Mouse (Mus musculus) common myeloid progenitor, adult 5-6 weeks (primary cell): ENCODE results near the gene Bfsp2. TPM values are rescaled to one million over a fixed set of nuclear protein-coding genes. Genes with fewer than 3 reads are reported as not detected.

Experiments
- ATAC-seq: replicated peaks from 2 replicates; pipeline ENCODE4 v1.8.0; 2016; ENCODE audit warnings: low read depth, mild to moderate bottlenecking, moderate TSS enrichment, inconsistent platforms; ENCODE audit not compliant: poor library complexity, severe bottlenecking
- total RNA-seq: library from RNA; stranded (forward); fragments of 200-1000, 187-1606 nt; gene quantifications from 2 replicates; pipeline ENCODE4 v1.2.3, GENCODE M21; 2017

Bfsp2 gene
- total RNA-seq, result 2.4 and 3.8 TPM in 2 replicates

GRCm38 (mm10) chr9:103480044-103480576, at the start of gene Bfsp2:
Gene Bfsp2 (minus strand): TSS chr9:103480420.
- no peak for ATAC-seq

- no peak for ATAC-seq
These were observed 44.9 kb upstream of the Bfsp2 start for GRCm38 (mm10) chr9:103525041-103525537.

DNA sequence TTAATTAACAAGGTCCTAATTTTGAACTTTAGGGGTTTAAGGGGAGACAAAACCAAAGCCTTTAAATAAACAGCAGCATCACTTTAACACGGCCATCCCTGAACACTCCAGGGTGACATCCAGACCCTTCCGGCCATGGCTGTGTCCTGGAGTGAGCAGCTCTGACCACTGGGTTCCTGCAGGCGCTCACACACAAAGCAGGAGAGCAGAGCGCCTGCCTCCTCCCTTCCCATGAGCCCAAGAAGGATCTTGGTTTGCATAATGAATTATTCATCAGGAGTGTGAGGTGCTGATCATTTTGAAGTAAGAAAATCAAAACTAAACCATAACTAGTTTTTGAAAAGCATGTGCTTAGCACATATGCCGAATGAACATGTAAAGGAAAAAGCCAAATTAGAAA, 44.4 kb upstream of the Bfsp2 start:
- no peak for ATAC-seq

DNA sequence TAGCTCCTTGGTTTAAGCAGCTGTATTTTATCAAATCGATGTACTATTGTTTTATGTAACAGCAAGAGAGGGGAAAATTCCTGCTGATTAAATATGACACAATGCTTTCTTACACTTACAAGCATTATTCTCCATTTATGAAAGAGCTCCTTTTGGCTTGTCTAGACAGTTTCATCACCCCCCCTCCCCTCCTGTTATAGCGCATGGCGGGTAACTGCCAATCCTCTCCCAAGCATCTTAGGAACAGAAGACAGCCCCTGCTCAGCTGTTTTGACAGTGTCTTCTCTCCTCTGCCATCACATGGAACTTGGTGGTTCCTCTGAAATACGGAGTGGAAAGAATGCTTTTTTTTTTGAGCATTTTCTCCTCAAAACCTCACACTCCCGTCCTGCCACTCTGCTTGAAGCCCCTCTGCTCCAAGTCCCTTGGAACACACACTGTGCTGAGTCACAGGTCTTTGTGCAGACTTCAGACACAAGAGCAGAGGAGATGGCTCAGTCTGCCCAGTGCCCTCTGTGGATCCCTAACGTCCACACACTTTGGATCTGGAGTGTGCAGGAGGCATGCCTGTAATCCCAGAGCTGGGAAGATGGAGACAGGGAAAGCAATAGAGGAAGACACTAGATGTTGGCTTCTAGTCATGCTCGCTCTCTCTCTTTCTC, 43.7 kb upstream of the Bfsp2 start:
- ATAC-seq, result no peak

DNA sequence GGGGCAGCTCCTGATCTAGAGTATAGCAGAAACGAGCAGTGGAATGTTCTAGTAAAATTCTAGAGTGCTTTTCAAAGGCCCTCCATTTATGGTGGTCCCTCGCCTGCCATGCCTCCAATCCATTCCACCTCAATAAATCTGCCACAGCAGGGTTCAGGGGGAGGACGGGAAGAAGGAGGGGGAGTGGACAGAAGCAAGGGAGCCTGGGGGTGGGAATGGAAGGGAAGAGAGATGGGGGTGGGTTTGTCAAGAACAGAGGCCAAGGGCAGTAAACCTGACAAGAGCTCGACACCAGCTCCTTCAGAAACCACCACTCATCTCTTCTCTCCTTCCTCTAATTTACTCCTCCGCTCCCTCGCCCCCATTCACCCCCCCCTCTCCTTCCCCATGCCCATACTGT, 42.8 kb upstream of the Bfsp2 start:
- no peak for ATAC-seq

- no peak for ATAC-seq
These were observed 33.7 kb upstream of the Bfsp2 start for GRCm38 (mm10) chr9:103513884-103514283.

GRCm38 (mm10) chr9:103512257-103512656, 32.0 kb upstream of the Bfsp2 start:
- no peak for ATAC-seq

DNA sequence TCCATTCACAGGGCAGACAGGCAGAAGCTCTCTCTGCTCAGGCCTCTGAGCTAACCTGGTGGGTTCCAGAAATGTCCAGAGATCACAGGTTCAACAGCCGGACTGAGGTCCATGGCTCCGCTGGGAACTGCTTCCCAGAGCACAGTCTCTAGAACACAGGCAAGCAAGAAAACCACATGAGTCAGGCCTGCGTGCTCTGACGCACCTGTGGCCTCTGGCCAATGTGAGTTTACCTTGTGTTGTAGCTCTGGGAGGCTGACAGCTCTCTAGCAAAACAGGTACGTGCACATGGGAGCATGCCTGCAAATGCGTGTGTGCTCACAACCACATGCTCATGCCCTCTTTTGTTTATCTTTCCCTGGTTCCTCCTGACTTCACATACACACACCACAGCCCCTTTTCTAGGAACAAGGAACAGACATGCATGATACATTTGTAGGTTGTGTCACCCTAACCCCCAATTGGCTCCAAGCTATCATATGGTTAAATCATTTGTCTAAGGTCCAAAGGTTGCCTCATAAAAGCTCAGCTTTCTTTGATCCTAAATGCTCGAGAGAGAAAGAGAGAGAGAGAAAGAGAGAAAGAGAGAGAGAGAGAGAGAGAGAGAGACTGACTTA, 26.9 kb upstream of the Bfsp2 start:
- no peak for ATAC-seq

- no peak for ATAC-seq
These were observed 24.8 kb upstream of the Bfsp2 start for GRCm38 (mm10) chr9:103505067-103505466.

DNA sequence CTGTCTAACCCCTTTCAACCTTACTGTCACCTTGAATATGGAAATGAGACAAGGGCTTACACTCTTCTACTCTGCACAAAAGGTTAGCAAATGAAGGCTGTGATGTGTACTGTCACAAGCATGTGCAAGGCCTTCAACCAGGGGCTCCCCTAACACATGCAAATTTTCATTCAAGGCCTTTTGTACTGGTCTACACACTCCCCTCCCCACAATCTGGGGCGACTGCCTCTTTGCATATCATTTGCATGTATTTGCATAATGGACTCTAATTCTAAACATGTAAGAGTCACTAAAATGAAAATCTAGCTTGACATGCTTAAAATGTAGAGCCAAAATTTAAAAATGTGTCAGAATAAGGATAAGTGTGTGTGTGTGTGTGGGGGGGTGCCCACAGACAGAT, 24.4 kb upstream of the Bfsp2 start:
- no peak for ATAC-seq

DNA sequence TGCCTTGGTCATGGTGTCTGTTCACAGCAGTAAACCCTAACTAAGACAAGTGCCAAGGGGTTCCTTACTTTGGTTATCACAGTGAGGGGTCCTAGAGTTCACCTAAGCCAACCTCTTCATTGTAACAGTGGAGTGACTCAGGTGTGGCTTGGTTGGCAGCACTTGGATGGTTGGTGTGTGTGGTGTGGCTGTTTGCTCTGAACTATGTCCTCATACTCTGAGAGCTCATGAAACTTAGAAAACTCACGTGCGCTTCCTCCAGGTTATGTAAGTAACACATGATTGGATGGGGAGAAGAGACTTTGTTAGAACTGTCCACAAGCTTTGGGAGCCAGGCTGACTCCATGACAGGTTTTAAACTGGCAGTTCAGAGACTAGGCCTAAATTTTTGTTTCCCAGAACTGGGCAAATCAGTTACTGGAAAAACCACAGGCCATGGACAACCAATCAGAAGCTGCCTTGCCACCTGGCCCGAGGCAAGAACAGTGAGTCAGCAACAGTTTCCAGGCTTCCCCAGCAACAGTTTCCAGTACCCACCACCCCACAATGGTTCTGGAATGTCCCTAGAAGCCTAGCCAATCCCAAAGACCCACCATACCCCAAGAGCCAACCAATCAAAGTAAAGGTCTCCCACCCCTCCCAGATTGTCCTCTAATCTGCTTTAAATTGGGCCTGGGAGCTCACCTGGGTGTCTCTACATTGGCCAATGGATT, 23.5 kb upstream of the Bfsp2 start:
- no peak for ATAC-seq

DNA sequence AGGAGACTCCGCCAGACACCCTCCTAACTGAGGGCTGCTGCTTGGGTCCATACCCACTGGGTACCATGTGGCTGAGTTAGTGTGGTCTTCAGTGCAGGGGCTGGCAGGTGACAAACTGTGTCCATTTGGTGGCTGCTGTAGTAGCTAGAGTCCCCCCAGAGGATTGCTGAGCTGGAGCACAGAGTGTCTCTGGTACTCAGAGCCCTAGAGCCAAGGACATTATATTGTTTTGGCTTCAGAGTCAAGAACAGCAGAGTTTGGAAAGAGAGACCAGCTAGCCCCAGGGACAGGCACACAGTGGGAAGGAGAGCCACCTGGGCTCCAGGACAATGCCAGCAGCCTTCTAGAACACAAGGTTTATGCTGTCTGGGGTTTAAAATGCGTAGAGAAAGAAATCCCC, 22.4 kb upstream of the Bfsp2 start:
- ATAC-seq, result no peak

DNA sequence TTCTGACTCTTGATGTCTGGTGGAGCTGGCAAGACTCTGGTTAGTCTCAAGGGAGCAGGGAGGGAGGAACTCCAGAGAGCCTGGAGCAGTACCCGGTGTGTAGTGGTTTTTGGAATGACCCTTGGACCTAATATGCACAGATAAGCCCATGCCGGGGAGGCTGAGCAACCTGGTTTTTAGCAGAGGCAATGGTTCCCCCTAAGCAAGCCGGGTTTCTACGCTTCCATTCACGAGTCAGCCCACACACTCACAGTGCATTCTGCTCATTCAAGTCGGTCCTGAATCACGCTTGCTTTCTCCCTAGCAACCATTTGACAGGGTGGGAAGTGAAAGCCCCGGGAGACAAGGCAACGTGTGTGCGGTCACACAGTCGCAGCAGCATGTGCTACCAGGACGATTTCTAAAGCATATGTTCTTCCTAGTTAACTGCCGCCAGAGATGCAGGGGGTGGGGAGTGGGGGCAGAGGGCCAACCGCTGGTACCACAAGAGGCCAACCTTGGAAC, 21.7 kb upstream of the Bfsp2 start:
- peak; percentile 82 for ATAC-seq

DNA sequence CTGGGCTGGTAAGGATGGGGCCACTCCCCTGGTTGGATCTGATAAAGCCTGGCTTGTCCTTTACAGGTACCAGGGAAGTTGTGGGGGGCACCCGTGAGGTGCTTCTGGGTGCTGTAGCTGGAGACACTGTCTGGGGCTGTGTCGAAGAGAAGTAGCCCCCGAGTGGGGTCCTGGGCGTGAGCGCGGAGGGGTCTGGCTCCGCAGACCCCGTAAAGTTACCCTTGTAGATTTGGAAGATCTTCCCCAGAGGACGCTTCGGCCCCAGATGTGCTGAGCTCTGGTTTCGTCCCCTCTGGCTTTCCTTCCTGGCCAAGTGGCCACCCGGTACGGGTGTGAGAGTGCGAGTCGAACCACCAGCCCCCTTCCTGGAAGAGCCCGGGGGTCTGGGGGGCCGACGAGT, 19.1 kb upstream of the Bfsp2 start:
- ATAC-seq, result no peak

DNA sequence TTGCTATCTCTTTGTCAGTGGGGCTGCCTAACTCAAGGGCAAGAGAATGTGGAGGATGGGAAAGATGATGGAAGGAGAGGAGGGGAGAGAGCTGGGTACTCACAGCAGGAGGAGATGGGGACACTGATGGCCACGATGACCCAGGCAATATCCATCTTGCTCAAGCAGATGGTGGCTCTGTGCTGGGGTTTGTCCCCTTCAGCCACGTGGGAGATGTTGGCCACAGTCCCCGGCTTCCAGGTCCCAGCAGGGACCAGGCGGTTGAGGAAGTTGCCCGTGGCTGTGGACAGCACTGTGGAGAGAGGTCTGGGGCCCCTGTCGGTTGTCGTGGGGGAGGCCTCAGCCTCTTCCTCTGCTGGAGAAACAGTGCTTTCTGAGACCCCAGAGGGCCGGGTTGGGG, 18.5 kb upstream of the Bfsp2 start:
- ATAC-seq, result peak; percentile 46

GRCm38 (mm10) chr9:103495391-103495790, 15.2 kb upstream of the Bfsp2 start:
- no peak for ATAC-seq

DNA sequence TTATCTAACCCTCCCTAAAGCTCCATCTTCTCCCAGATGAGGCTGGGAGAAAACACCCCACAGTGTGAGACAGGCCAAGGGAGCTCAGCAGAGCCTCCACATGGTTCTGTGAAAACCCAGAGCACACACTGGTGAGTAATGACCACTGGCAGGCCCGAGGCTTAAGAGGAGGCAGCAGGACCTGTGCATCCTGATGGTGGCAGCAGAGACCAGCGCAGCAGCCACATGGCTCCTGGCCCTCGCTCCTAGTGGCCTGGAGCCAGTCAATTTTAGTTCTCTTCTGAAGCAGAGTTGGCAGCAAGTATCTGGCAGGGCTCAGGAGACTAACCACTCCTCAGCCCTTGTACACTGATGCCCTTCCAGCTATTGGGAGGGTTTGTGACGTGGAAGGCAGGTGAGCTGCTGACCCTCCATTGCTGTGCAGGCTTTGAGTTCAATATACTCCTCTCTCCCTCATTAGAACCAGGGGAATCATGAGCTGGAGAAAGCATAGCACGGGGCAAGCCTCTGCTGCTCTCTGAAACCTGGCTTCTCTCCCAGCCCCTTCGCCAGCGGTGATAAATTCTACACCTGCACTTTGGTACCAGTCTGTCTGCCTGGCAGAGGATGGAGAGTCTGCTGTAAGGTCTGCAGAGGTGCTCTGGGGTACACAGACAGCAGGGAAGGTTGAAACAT, 14.3 kb upstream of the Bfsp2 start:
- ATAC-seq, result peak; percentile 73

GRCm38 (mm10) chr9:103491985-103492384, 11.8 kb upstream of the Bfsp2 start:
- ATAC-seq, result no peak

DNA sequence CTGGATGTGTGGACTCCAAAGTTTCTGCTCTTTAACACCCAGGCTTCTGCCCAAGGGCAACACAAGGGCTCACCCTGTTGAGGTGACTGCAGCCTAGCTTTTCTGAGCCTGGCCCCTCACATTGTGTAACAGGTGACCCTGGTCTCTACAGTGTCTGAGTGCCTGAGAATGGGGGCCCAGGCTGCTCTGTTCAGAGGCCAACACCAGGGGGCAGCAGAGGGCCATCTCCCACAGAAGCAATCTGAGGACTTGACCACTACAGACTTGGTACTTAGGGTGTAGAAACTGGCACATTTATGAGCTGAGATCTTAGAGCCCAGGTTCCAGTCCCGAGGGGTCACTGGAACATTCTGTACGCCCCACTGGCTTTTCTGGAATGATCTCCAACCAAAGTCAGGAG, 10.2 kb upstream of the Bfsp2 start:
- ATAC-seq, result peak; percentile 61

GRCm38 (mm10) chr9:103489883-103490282, 9.7 kb upstream of the Bfsp2 start:
- no peak for ATAC-seq
